Mouse (Mus musculus): ENCODE measurements around the gene Elp4.

DNA sequence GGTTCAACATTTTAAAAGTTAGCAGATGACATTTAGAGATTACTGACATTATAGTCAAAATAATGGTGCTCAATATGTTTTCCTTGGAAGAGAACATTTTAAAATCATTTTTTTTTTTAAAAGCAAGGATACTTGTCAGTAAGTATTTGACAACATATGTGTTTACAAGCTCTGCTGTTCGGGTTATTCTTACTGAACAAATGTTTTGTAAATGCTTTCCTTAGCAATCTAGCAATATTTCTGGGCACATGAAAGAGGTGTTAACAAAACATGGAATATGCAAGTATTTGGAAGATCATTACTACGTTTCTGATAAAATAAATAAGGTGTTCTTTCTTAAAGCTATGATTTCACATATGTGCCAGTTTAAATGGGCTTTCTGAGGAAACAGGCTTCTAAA is 94.1 kb downstream of the Elp4 start:
- TF ChIP-seq CTCF (IDR thresholded peaks at IDR 0.05; ENCODE audit: borderline replicate concordance, control insufficient read depth, extremely low read depth, insufficient read depth, low read length, poor library complexity) (no peak), POLR2A (IDR thresholded peaks at IDR 0.05; ENCODE audit: control insufficient read depth, extremely low read depth, insufficient read depth, low read length, poor library complexity) (no peak)
